Mouse (Mus musculus): Measurements from ENCODE around the gene Acy3. TPM values are rescaled to one million over a fixed set of nuclear protein-coding genes. Genes with fewer than 3 reads are reported as not detected.

Gene Acy3
- 0.48 TPM for polyA plus RNA-seq (2014; fragmentation: Illumina TruSeq; extraction: RNeasy Lipid Tissue Mini Kit (QIAGEN cat#74804); ENCODE audit: low read depth, low replicate concordance)

GRCm38 (mm10) chr19:3986334-3986733, at the start of gene Acy3:
Gene Acy3 (plus strand): TSS chr19:3986570.

GRCm38 (mm10) chr19:3958470-3958869, 27.9 kb upstream of the Acy3 start, which contains the start of gene Aldh3b3:
Gene Aldh3b3 (plus strand): TSS chr19:3958645.

GRCm38 (mm10) chr19:3972229-3972628, 14.1 kb upstream of the Acy3 start, which contains the start of gene Aldh3b2:
Gene Aldh3b2 (plus strand): TSS chr19:3972328.

GRCm38 (mm10) chr19:3992416-3992815, 6.0 kb downstream of the Acy3 start, which contains the start of gene Tbx10:
Gene Tbx10 (plus strand): TSS chr19:3992752.

GRCm38 (mm10) chr19:4000119-4000900, 13.9 kb downstream of the Acy3 start, which contains the start of the genes Nudt8 and Gm49405:
Gene Nudt8 (plus strand): TSS chr19:4000580.
Gene Gm49405 (plus strand): TSS chr19:4000626.

GRCm38 (mm10) chr19:4003112-4003511, 16.7 kb downstream of the Acy3 start, which contains the start of gene Doc2g:
Gene Doc2g (plus strand): TSS chr19:4003313.

GRCm38 (mm10) chr19:4012432-4013022, 26.2 kb downstream of the Acy3 start, which contains the start of gene Ndufv1:
Gene Ndufv1 (minus strand): TSS chr19:4012806.

GRCm38 (mm10) chr19:4037788-4038232, 51.4 kb downstream of the Acy3 start, which contains the start of gene Gstp1:
Gene Gstp1 (minus strand): TSS chr19:4037985.

Other genes with a start within 250 kb of the Acy3 start
- gene Kmt5b, start 219.1 kb upstream of the Acy3 start, polyA plus RNA-seq (2014; fragmentation: Illumina TruSeq; extraction: RNeasy Lipid Tissue Mini Kit (QIAGEN cat#74804); ENCODE audit: low read depth, low replicate concordance) = 45.6 TPM
- gene Chka, start 134.8 kb upstream of the Acy3 start, polyA plus RNA-seq (2014; fragmentation: Illumina TruSeq; extraction: RNeasy Lipid Tissue Mini Kit (QIAGEN cat#74804); ENCODE audit: low read depth, low replicate concordance) = 173 TPM
- gene Tcirg1, start 79.4 kb upstream of the Acy3 start, polyA plus RNA-seq (2014; fragmentation: Illumina TruSeq; extraction: RNeasy Lipid Tissue Mini Kit (QIAGEN cat#74804); ENCODE audit: low read depth, low replicate concordance) = 0.71 TPM
- 0.97 TPM for gene Ndufs8, start 73.8 kb upstream of the Acy3 start, polyA plus RNA-seq (2014; fragmentation: Illumina TruSeq; extraction: RNeasy Lipid Tissue Mini Kit (QIAGEN cat#74804); ENCODE audit: low read depth, low replicate concordance)
- 3.1 TPM for gene Aldh3b1, start 56.8 kb upstream of the Acy3 start, polyA plus RNA-seq (2014; fragmentation: Illumina TruSeq; extraction: RNeasy Lipid Tissue Mini Kit (QIAGEN cat#74804); ENCODE audit: low read depth, low replicate concordance)
- gene Unc93b1, start 51.4 kb upstream of the Acy3 start, polyA plus RNA-seq (2014; fragmentation: Illumina TruSeq; extraction: RNeasy Lipid Tissue Mini Kit (QIAGEN cat#74804); ENCODE audit: low read depth, low replicate concordance) = 0.32 TPM
- 0.28 TPM for gene Aldh3b3, start 27.9 kb upstream of the Acy3 start, polyA plus RNA-seq (2014; fragmentation: Illumina TruSeq; extraction: RNeasy Lipid Tissue Mini Kit (QIAGEN cat#74804); ENCODE audit: low read depth, low replicate concordance)
- 2.5 TPM for gene Aldh3b2, start 14.2 kb upstream of the Acy3 start, polyA plus RNA-seq (2014; fragmentation: Illumina TruSeq; extraction: RNeasy Lipid Tissue Mini Kit (QIAGEN cat#74804); ENCODE audit: low read depth, low replicate concordance)
- not detected for gene Tbx10, start 6.2 kb downstream of the Acy3 start, polyA plus RNA-seq (2014; fragmentation: Illumina TruSeq; extraction: RNeasy Lipid Tissue Mini Kit (QIAGEN cat#74804); ENCODE audit: low read depth, low replicate concordance)
- gene Nudt8, start 14.0 kb downstream of the Acy3 start, polyA plus RNA-seq (2014; fragmentation: Illumina TruSeq; extraction: RNeasy Lipid Tissue Mini Kit (QIAGEN cat#74804); ENCODE audit: low read depth, low replicate concordance) = not detected
- gene Gm49405, start 14.1 kb downstream of the Acy3 start, polyA plus RNA-seq (2014; fragmentation: Illumina TruSeq; extraction: RNeasy Lipid Tissue Mini Kit (QIAGEN cat#74804); ENCODE audit: low read depth, low replicate concordance) = not detected
- gene Doc2g, start 16.7 kb downstream of the Acy3 start, polyA plus RNA-seq (2014; fragmentation: Illumina TruSeq; extraction: RNeasy Lipid Tissue Mini Kit (QIAGEN cat#74804); ENCODE audit: low read depth, low replicate concordance) = not detected
- 5.9 TPM for gene Ndufv1, start 26.2 kb downstream of the Acy3 start, polyA plus RNA-seq (2014; fragmentation: Illumina TruSeq; extraction: RNeasy Lipid Tissue Mini Kit (QIAGEN cat#74804); ENCODE audit: low read depth, low replicate concordance)
- gene Gstp1, start 51.4 kb downstream of the Acy3 start, polyA plus RNA-seq (2014; fragmentation: Illumina TruSeq; extraction: RNeasy Lipid Tissue Mini Kit (QIAGEN cat#74804); ENCODE audit: low read depth, low replicate concordance) = 5.3 TPM
- not detected for gene Gstp2, start 59.5 kb downstream of the Acy3 start, polyA plus RNA-seq (2014; fragmentation: Illumina TruSeq; extraction: RNeasy Lipid Tissue Mini Kit (QIAGEN cat#74804); ENCODE audit: low read depth, low replicate concordance)
- gene Gstp3, start 73.0 kb downstream of the Acy3 start, polyA plus RNA-seq (2014; fragmentation: Illumina TruSeq; extraction: RNeasy Lipid Tissue Mini Kit (QIAGEN cat#74804); ENCODE audit: low read depth, low replicate concordance) = not detected
- not detected for gene Cabp2, start 95.0 kb downstream of the Acy3 start, polyA plus RNA-seq (2014; fragmentation: Illumina TruSeq; extraction: RNeasy Lipid Tissue Mini Kit (QIAGEN cat#74804); ENCODE audit: low read depth, low replicate concordance)
- 1.1 TPM for gene Cdk2ap2, start 110.6 kb downstream of the Acy3 start, polyA plus RNA-seq (2014; fragmentation: Illumina TruSeq; extraction: RNeasy Lipid Tissue Mini Kit (QIAGEN cat#74804); ENCODE audit: low read depth, low replicate concordance)
- 0.81 TPM for gene Pitpnm1, start 113.4 kb downstream of the Acy3 start, polyA plus RNA-seq (2014; fragmentation: Illumina TruSeq; extraction: RNeasy Lipid Tissue Mini Kit (QIAGEN cat#74804); ENCODE audit: low read depth, low replicate concordance)
- 0.62 TPM for gene Aip, start 139.3 kb downstream of the Acy3 start, polyA plus RNA-seq (2014; fragmentation: Illumina TruSeq; extraction: RNeasy Lipid Tissue Mini Kit (QIAGEN cat#74804); ENCODE audit: low read depth, low replicate concordance)
- not detected for gene Gpr152, start 153.2 kb downstream of the Acy3 start, polyA plus RNA-seq (2014; fragmentation: Illumina TruSeq; extraction: RNeasy Lipid Tissue Mini Kit (QIAGEN cat#74804); ENCODE audit: low read depth, low replicate concordance)
- 0.14 TPM for gene Cabp4, start 157.5 kb downstream of the Acy3 start, polyA plus RNA-seq (2014; fragmentation: Illumina TruSeq; extraction: RNeasy Lipid Tissue Mini Kit (QIAGEN cat#74804); ENCODE audit: low read depth, low replicate concordance)
- gene Coro1b, start 162.0 kb downstream of the Acy3 start, polyA plus RNA-seq (2014; fragmentation: Illumina TruSeq; extraction: RNeasy Lipid Tissue Mini Kit (QIAGEN cat#74804); ENCODE audit: low read depth, low replicate concordance) = 16.9 TPM
- 1.9 TPM for gene Ptprcap, start 167.0 kb downstream of the Acy3 start, polyA plus RNA-seq (2014; fragmentation: Illumina TruSeq; extraction: RNeasy Lipid Tissue Mini Kit (QIAGEN cat#74804); ENCODE audit: low read depth, low replicate concordance)
- 0.71 TPM for gene Rps6kb2, start 176.8 kb downstream of the Acy3 start, polyA plus RNA-seq (2014; fragmentation: Illumina TruSeq; extraction: RNeasy Lipid Tissue Mini Kit (QIAGEN cat#74804); ENCODE audit: low read depth, low replicate concordance)
- gene Carns1, start 188.9 kb downstream of the Acy3 start, polyA plus RNA-seq (2014; fragmentation: Illumina TruSeq; extraction: RNeasy Lipid Tissue Mini Kit (QIAGEN cat#74804); ENCODE audit: low read depth, low replicate concordance) = 0.43 TPM
- not detected for gene Tbc1d10c, start 204.7 kb downstream of the Acy3 start, polyA plus RNA-seq (2014; fragmentation: Illumina TruSeq; extraction: RNeasy Lipid Tissue Mini Kit (QIAGEN cat#74804); ENCODE audit: low read depth, low replicate concordance)
- 15.9 TPM for gene Ppp1ca, start 205.5 kb downstream of the Acy3 start, polyA plus RNA-seq (2014; fragmentation: Illumina TruSeq; extraction: RNeasy Lipid Tissue Mini Kit (QIAGEN cat#74804); ENCODE audit: low read depth, low replicate concordance)
- gene Rad9a, start 215.1 kb downstream of the Acy3 start, polyA plus RNA-seq (2014; fragmentation: Illumina TruSeq; extraction: RNeasy Lipid Tissue Mini Kit (QIAGEN cat#74804); ENCODE audit: low read depth, low replicate concordance) = 1.2 TPM
- gene Clcf1, start 227.7 kb downstream of the Acy3 start, polyA plus RNA-seq (2014; fragmentation: Illumina TruSeq; extraction: RNeasy Lipid Tissue Mini Kit (QIAGEN cat#74804); ENCODE audit: low read depth, low replicate concordance) = 0.20 TPM
- gene AC109138.7, start 227.8 kb downstream of the Acy3 start, polyA plus RNA-seq (2014; fragmentation: Illumina TruSeq; extraction: RNeasy Lipid Tissue Mini Kit (QIAGEN cat#74804); ENCODE audit: low read depth, low replicate concordance) = not detected
- gene Pold4, start 245.3 kb downstream of the Acy3 start, polyA plus RNA-seq (2014; fragmentation: Illumina TruSeq; extraction: RNeasy Lipid Tissue Mini Kit (QIAGEN cat#74804); ENCODE audit: low read depth, low replicate concordance) = not detected